Mouse (Mus musculus) heart, embryonic 14.5 days (tissue): ENCODE results near the gene Gpr150. TPM values are rescaled to one million over a fixed set of nuclear protein-coding genes. Genes with fewer than 3 reads are reported as not detected.

Source experiments
- ATAC-seq: fragments of 200-750 bp; cut with Nextera tagmentation; 2 replicates; pipeline ENCODE4 v1.8.0; 2017; ENCODE audit warnings: low read depth, moderate TSS enrichment; ENCODE audit not compliant: insufficient number of reproducible peaks, insufficient read depth, low FRiP score
- H3K27ac ChIP-seq, 2 experiments: fragments of 200-500 bp in 1 of 2; fragments of 300-500 bp in 1 of 2; sonication (generic) in 1 of 2; replicated peaks in 1 of 2; 2 replicates each; pipeline ENCODE4 v1.5.1; 2012 to 2014; ENCODE audit warnings: low read depth in 2 of 2, low read length in 2 of 2, control low read depth in 1 of 2, mild to moderate bottlenecking in 1 of 2, mixed read lengths in 1 of 2; ENCODE audit not compliant: control insufficient read depth in 1 of 2, insufficient read depth in 1 of 2
- H3K27me3 ChIP-seq: fragments of 300-500 bp; sonication (generic); 2 replicates; pipeline ENCODE4 v1.6.1; 2014; ENCODE audit warnings: mild to moderate bottlenecking, low read length, control low read depth; ENCODE audit not compliant: control insufficient read depth, insufficient read depth
- H3K36me3 ChIP-seq: fragments of 300-500 bp; sonication (generic); 2 replicates; pipeline ENCODE4 v1.6.1; 2014; ENCODE audit warnings: mild to moderate bottlenecking, control low read depth, low read length, mixed read lengths; ENCODE audit not compliant: control insufficient read depth, insufficient read depth
- H3K4me1 ChIP-seq, 2 experiments: fragments of 200-500 bp in 1 of 2; fragments of 300-500 bp in 1 of 2; sonication (generic) in 1 of 2; 2 replicates each; pipeline ENCODE4 v1.6.1; 2012 to 2014; ENCODE audit warnings: low read length in 2 of 2, control low read depth in 1 of 2, mixed read lengths in 1 of 2; ENCODE audit not compliant: control insufficient read depth in 2 of 2, insufficient read depth in 2 of 2
- H3K4me2 ChIP-seq: fragments of 300-500 bp; sonication (generic); 2 replicates; pipeline ENCODE4 v1.6.1; 2014; ENCODE audit warnings: mild to moderate bottlenecking, low read length
- H3K4me3 ChIP-seq, 2 experiments: fragments of 200-500 bp in 1 of 2; fragments of 300-500 bp in 1 of 2; sonication (generic) in 1 of 2; 2 replicates each; pipeline ENCODE4 v1.5.1; 2012 to 2014; ENCODE audit warnings: low read length in 2 of 2, mild to moderate bottlenecking in 2 of 2, control low read depth in 1 of 2, low read depth in 1 of 2, moderate library complexity in 1 of 2; ENCODE audit not compliant: control insufficient read depth in 1 of 2, insufficient read depth in 1 of 2
- H3K9ac ChIP-seq: fragments of 300-500 bp; sonication (generic); 2 replicates; pipeline ENCODE4 v1.6.1; 2014; ENCODE audit warnings: mild to moderate bottlenecking, low read length
- H3K9me3 ChIP-seq: fragments of 300-500 bp; sonication (generic); 2 replicates; pipeline ENCODE4 v1.6.1; 2016; ENCODE audit warnings: low read length, control low read depth; ENCODE audit not compliant: control insufficient read depth
- WGBS: fragments of 180-500 bp; shearing (Covaris S2); extraction: QIAGEN DNeasy Blood & Tissue Kit; methylation state at CpG from one replicate; pipeline ENCODE4 v1.1.7; 2014; 5-methylcytosine and 5-hydroxymethylcytosine counted together
- polyA plus RNA-seq: library from polyadenylated mRNA; unstranded; fragments of >200 nt; fragmentation: Nextera tagmentation; extraction: Ambion mirVana; gene quantifications from 2 replicates; pipeline ENCODE4 v1.2.1, GENCODE M21; 2014

The Gpr150 gene
- polyA plus RNA-seq, 1 experiment from 2014 or later = not detected

- 89% methylated on average over 3 of the region's 3 CpGs for WGBS
- no peaks in the 10 kb centered on the region for H3K4me1 ChIP-seq
- no peak for ATAC-seq
- peaks cover 3% of the 10 kb centered on the region; the same call in 1 of the 2 replicates for H3K36me3 ChIP-seq
- no peaks in the 10 kb centered on the region for H3K9me3 ChIP-seq
- no peak overlapping the region for H3K27ac ChIP-seq
- no peak overlapping the region for H3K4me3 ChIP-seq
- no peak overlapping the region for H3K4me2 ChIP-seq
- H3K9ac ChIP-seq = no peak overlapping the region
- peaks cover 5% of the 10 kb centered on the region; the same call in 1 of the 2 replicates for H3K27me3 ChIP-seq
Measured at GRCm38 (mm10) chr13:76062569-76062968, 5.8 kb upstream of the Gpr150 start.

GRCm38 (mm10) chr13:76062126-76062525 lies 5.3 kb upstream of the Gpr150 start:
- ATAC-seq = no peak
- Histone ChIP-seq H3K27me3 (peaks cover 10% of the 10 kb centered on the region), H3K4me3 (no peak overlapping the region), H3K4me2 (no peak overlapping the region), H3K9me3 (no peaks in the 10 kb centered on the region), H3K36me3 (peaks cover 3% of the 10 kb centered on the region; the same call in 1 of the 2 replicates), H3K27ac (no peak overlapping the region), H3K4me1 (no peaks in the 10 kb centered on the region), H3K9ac (no peak overlapping the region)
- 77% methylated on average over 3 of the region's 3 CpGs for WGBS

GRCm38 (mm10) chr13:76059591-76059990 lies 2.8 kb upstream of the Gpr150 start:
- Histone ChIP-seq H3K4me1 (peaks cover 5 to 14% of the 10 kb centered on the region in 2 experiments; a peak in 3 of 4 replicates), H3K9ac (no peak overlapping the region), H3K27ac (no peak overlapping the region), H3K4me2 (no peak overlapping the region), H3K4me3 (no peak overlapping the region), H3K36me3 (no peaks in the 10 kb centered on the region), H3K27me3 (peaks cover 35% of the 10 kb centered on the region), H3K9me3 (0 out of 2 replicates have a peak, but pooled peaks cover under 1% of the 10 kb centered on the region)
- 93% methylated on average over 4 of the region's 4 CpGs for WGBS
- ATAC-seq = no peak

- H3K4me3 ChIP-seq = no peak overlapping the region
- no peak overlapping the region for H3K27ac ChIP-seq
- no peak overlapping the region; the same call in 1 of the 2 replicates for H3K4me2 ChIP-seq
- 70% methylated on average over 10 of the region's 10 CpGs for WGBS
- H3K27me3 ChIP-seq = peaks cover 47% of the 10 kb centered on the region
- H3K36me3 ChIP-seq = no peaks in the 10 kb centered on the region
- no peak for ATAC-seq
- peaks cover 5 to 14% of the 10 kb centered on the region in 2 experiments; a peak in 3 of 4 replicates for H3K4me1 ChIP-seq
- 0 out of 2 replicates have a peak, but pooled peaks cover 7% of the 10 kb centered on the region for H3K9me3 ChIP-seq
- no peak overlapping the region for H3K9ac ChIP-seq
Measured at GRCm38 (mm10) chr13:76057267-76058069, 672 bp upstream of the Gpr150 start.

- peak overlapping the region; percentile 57; the same call in 1 of the 2 replicates for H3K9ac ChIP-seq
- H3K9me3 ChIP-seq = 0 out of 2 replicates have a peak, but pooled peaks cover 7% of the 10 kb centered on the region
- under 1% methylated on average over 34 of the region's 34 CpGs for WGBS
- peaks cover 47% of the 10 kb centered on the region for H3K27me3 ChIP-seq
- peaks cover 5 to 14% of the 10 kb centered on the region in 2 experiments; a peak in 3 of 4 replicates for H3K4me1 ChIP-seq
- H3K4me2 ChIP-seq = peak overlapping the region; percentile 98
- no peak overlapping the region for H3K27ac ChIP-seq
- no peaks in the 10 kb centered on the region for H3K36me3 ChIP-seq
- peak; percentile 72 for ATAC-seq
- H3K4me3 ChIP-seq = peak overlapping the region; percentile 39 to 54
Measured at GRCm38 (mm10) chr13:76056261-76056724, 503 bp downstream of the Gpr150 start.

GRCm38 (mm10) chr13:76055391-76056232 lies 1.2 kb downstream of the Gpr150 start:
- WGBS = under 1% methylated on average over 58 of the region's 59 CpGs
- Histone ChIP-seq H3K27ac (no peak overlapping the region), H3K4me1 (peaks cover 5 to 14% of the 10 kb centered on the region in 2 experiments; a peak in 3 of 4 replicates), H3K9me3 (0 out of 2 replicates have a peak, but pooled peaks cover 7% of the 10 kb centered on the region), H3K27me3 (peaks cover 47% of the 10 kb centered on the region), H3K36me3 (no peaks in the 10 kb centered on the region), H3K9ac (peak overlapping the region; percentile 57), H3K4me2 (peak overlapping the region; percentile 98), H3K4me3 (peak overlapping the region; percentile 39 to 54)
- ATAC-seq = peak; percentile 45; the same call in 1 of the 2 replicates

GRCm38 (mm10) chr13:76044971-76045370 lies 11.8 kb downstream of the Gpr150 start:
- Histone ChIP-seq H3K9ac (no peak overlapping the region), H3K4me1 (no peaks in the 10 kb centered on the region), H3K27me3 (no peaks in the 10 kb centered on the region), H3K4me3 (no peak overlapping the region), H3K4me2 (no peak overlapping the region), H3K36me3 (no peaks in the 10 kb centered on the region), H3K9me3 (0 out of 2 replicates have a peak, but pooled peaks cover under 1% of the 10 kb centered on the region), H3K27ac (no peak overlapping the region)
- no peak for ATAC-seq
